Mouse (Mus musculus) G1E (cell line): ENCODE results near the gene Cyp39a1.

ENCODE experiments used
- CTCF ChIP-seq: IDR thresholded peaks from 2 replicates; pipeline ENCODE4 v1.5.1; 2012; ENCODE audit warnings: low read depth, low read length, inconsistent platforms, mixed read lengths
- GATA1 ChIP-seq: IDR thresholded peaks from 2 replicates; pipeline ENCODE4 v1.6.1; 2012; ENCODE audit warnings: borderline replicate concordance, low read length, inconsistent platforms, mixed read lengths
- POLR2AphosphoS5 ChIP-seq: IDR thresholded peaks from 2 replicates; pipeline ENCODE4 v1.6.1; 2012; ENCODE audit warnings: low read depth, low read length, inconsistent platforms; ENCODE audit not compliant: insufficient replicate concordance
- TAL1 ChIP-seq: conservative IDR thresholded peaks from 2 replicates; pipeline ENCODE4 v1.6.1; 2012; ENCODE audit warnings: low read depth, low read length, inconsistent platforms, mixed read lengths

- TF ChIP-seq POLR2AphosphoS5 (no peak), CTCF (no peak), TAL1 (no peak), GATA1 (no peak)
Observed at GRCm38 (mm10) chr17:43689591-43689990, 22.4 kb downstream of the Cyp39a1 start.
